12 mouse cellular contexts compared by ENCODE assay signal in the genomic region with DNA sequence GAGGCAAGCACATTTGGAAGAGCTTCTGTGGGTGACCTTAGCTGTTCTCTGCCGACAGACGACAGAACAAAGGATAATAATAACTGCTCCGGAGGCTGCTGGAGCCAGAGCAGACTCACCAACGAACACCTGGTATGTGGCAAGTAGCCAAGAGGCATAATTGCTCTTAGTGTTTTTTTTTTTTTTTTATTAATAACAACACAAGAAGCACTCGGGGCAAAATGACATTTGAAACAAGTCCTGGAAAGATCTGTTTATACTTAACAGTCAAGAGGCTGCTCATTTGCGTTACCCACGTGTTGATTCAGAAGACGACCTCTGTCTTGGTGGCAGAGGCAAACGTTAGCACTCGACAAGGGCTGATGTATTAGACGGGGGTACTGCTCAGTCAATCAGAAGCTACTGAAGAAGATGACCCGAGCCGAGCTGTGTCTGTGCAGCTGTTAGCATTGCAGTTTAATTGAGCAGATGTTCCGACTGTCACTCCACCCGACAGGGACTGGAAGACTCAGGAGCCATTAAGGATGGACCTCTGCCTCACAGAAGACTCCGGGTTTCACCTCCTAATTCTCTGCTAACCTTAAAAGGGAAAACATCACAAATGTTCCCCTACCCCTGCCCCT.
DNase-seq lines count a peak whose midpoint lies in the region; ATAC-seq lines count a peak whose summit lies in the region.
"Had no signal": no experiment of that assay in that cellular context is flagged by ENCODE, and none has a peak within 500 bp of the region (broad histone marks: within the 10 kb centered on the region; RNA-seq: fewer than 3 reads in every experiment).

No protein-coding gene starts in this region.

- no peaks in the 10 kb centered on the region for H3K9me3 ChIP-seq in heart, embryonic 15.5 days (replicated peaks)
- H3K9me3 ChIP-seq: midbrain, embryonic 12.5 days had no signal

- no peaks in the 10 kb centered on the region for H3K27me3 ChIP-seq in heart, embryonic 15.5 days

- H3K4me3 ChIP-seq in heart, embryonic 15.5 days, result no peak overlapping the region
- H3K4me3 ChIP-seq: midbrain, embryonic 12.5 days had no signal

- peak overlapping the region; percentile 80 for H3K27ac ChIP-seq in heart, embryonic 15.5 days
- H3K27ac ChIP-seq: midbrain, embryonic 12.5 days; stomach, postnatal 0 days had no signal

- H3K36me3 ChIP-seq in heart, embryonic 15.5 days, result no peaks in the 10 kb centered on the region
- H3K36me3 ChIP-seq: midbrain, embryonic 12.5 days had no signal

- peaks cover 19% of the 10 kb centered on the region for H3K4me1 ChIP-seq in heart, embryonic 15.5 days (replicated peaks)

- DNase-seq in CD4-positive, CD25-positive, alpha-beta regulatory T cell, adult 2 months (ENCODE audit: low read depth, low spot score), result peak; percentile 30
- DNase-seq in kidney, postnatal 36 days, result peak; percentile 24 to 30
- DNase-seq in kidney, adult 11 months, result no peak
- DNase-seq in brain, adult 2 months (ENCODE audit: low read depth, low spot score), result peak; percentile 71
- no peak for DNase-seq in cerebellum, adult 11 months
- DNase-seq: gastrocnemius, postnatal 14 days had no signal

- H3K4me2 ChIP-seq in heart, embryonic 15.5 days, result peak overlapping the region; percentile 37
- H3K4me2 ChIP-seq: liver, embryonic 11.5 days; midbrain, embryonic 12.5 days had no signal

- no peak overlapping the region for H3K9ac ChIP-seq in heart, embryonic 15.5 days
- H3K9ac ChIP-seq: midbrain, embryonic 12.5 days had no signal

- no peak for ATAC-seq in CD4-positive, CD25-positive, alpha-beta regulatory T cell, adult 4 months
- peak; percentile 69; the same call in 1 of the 2 replicates for ATAC-seq in heart, embryonic 15.5 days (replicated peaks; ENCODE audit: insufficient number of reproducible peaks, insufficient read depth, low FRiP score, low read depth)
- no peak for ATAC-seq in frontal cortex, adult (ENCODE audit: low TSS enrichment)

- WGBS in heart, embryonic 15.5 days, result 25% methylated on average over 16 of the region's 16 CpGs

Comparison
In these comparisons a context has a peak if more than half of its experiments do, and no peak if none do; other contexts are left out.
1. DNase-seq: peak in CD4-positive, CD25-positive, alpha-beta regulatory T cell, adult 2 months (single experiment), kidney, postnatal 36 days (2 of 2) and brain, adult 2 months (single experiment); none in kidney, adult 11 months (single experiment) and cerebellum, adult 11 months (single experiment).